Mouse (Mus musculus) CH12.LX (cell line): ENCODE results near the gene Tpo. TPM values are rescaled to one million over a fixed set of nuclear protein-coding genes. Genes with fewer than 3 reads are reported as not detected.
A peak's percentile ranks its signal among the peaks of the same experiment; 100 is the strongest.

Source experiments
- DNase-seq: peaks from one replicate; pipeline ENCODE4 v3.0.0-alpha.2; 2013; ENCODE audit errors: extremely low read depth
- H3K27ac ChIP-seq: 2 replicates; pipeline ENCODE4 v1.5.1; 2012; ENCODE audit warnings: low read depth, mild to moderate bottlenecking, control low read depth, moderate library complexity; ENCODE audit not compliant: insufficient read depth
- H3K27me3 ChIP-seq: replicated peaks from 2 replicates; pipeline ENCODE3; 2012; ENCODE audit warnings: inconsistent platforms
- H3K36me3 ChIP-seq, 2 experiments: replicated peaks in 1 of 2; 2 replicates each; pipeline versions ENCODE3 to v1.6.1; 2012; ENCODE audit warnings: inconsistent platforms in 1 of 2, low read length in 1 of 2, mild to moderate bottlenecking in 1 of 2, mixed read lengths in 1 of 2, moderate library complexity in 1 of 2; ENCODE audit not compliant: control insufficient read depth in 1 of 2, insufficient read depth in 1 of 2
- H3K4me1 ChIP-seq, 2 experiments: 2 replicates each; pipeline ENCODE4 v1.6.1; 2012; ENCODE audit warnings: inconsistent platforms in 1 of 2, moderate library complexity in 1 of 2; ENCODE audit not compliant: insufficient read depth in 2 of 2, control insufficient read depth in 1 of 2
- H3K4me2 ChIP-seq: 2 replicates; pipeline ENCODE4 v1.6.1; 2012; ENCODE audit warnings: low read depth, mild to moderate bottlenecking, control low read depth; ENCODE audit not compliant: poor library complexity, insufficient read depth, severe bottlenecking
- H3K4me3 ChIP-seq, 3 experiments: fragments of 150-350 bp in 1 of 3; sonication (generic) in 1 of 3; replicated peaks in 1 of 3; 2 replicates each; pipeline versions ENCODE3 to v1.5.1; 2011 to 2012; ENCODE audit warnings: low read depth in 2 of 3, low read length in 2 of 3, mild to moderate bottlenecking in 2 of 3, moderate library complexity in 2 of 3, control low read depth in 1 of 3, improper control_type of control experiment in 1 of 3, inconsistent platforms in 1 of 3, mixed read lengths in 1 of 3; ENCODE audit not compliant: poor library complexity in 1 of 3
- H3K79me2 ChIP-seq: replicated peaks from 2 replicates; pipeline ENCODE4 v1.6.1; 2012; ENCODE audit warnings: mild to moderate bottlenecking, moderate library complexity; ENCODE audit not compliant: control insufficient read depth, poor library complexity, insufficient read depth, severe bottlenecking; ENCODE audit errors: extremely low read depth
- H3K9ac ChIP-seq: 2 replicates; pipeline ENCODE4 v1.6.1; 2012; ENCODE audit warnings: low read depth, mild to moderate bottlenecking, control low read depth, moderate library complexity; ENCODE audit not compliant: insufficient read depth
- H3K9me3 ChIP-seq: replicated peaks from 2 replicates; pipeline ENCODE3; 2012; ENCODE audit warnings: low read length, inconsistent platforms, mixed read lengths
- BHLHE40 ChIP-seq: IDR thresholded peaks from 2 replicates; pipeline ENCODE4 v1.6.1; 2011; ENCODE audit warnings: mild to moderate bottlenecking, low read depth, low read length, improper control_type of control experiment
- CTCF ChIP-seq, 2 experiments: IDR thresholded peaks in 1 of 2; conservative IDR thresholded peaks in 1 of 2; 2 replicates each; pipeline ENCODE4 v1.5.1; 2011 to 2012; ENCODE audit warnings: low read depth in 2 of 2, low read length in 2 of 2, improper control_type of control experiment in 1 of 2, inconsistent platforms in 1 of 2, mild to moderate bottlenecking in 1 of 2, moderate library complexity in 1 of 2
- ELF1 ChIP-seq: IDR thresholded peaks from 2 replicates; pipeline ENCODE4 v1.6.1; 2014; ENCODE audit warnings: low read depth, mild to moderate bottlenecking, inconsistent platforms, low read length, improper control_type of control experiment
- EP300 ChIP-seq: IDR thresholded peaks from 2 replicates; pipeline ENCODE4 v1.6.1; 2011; ENCODE audit warnings: low read length, improper control_type of control experiment
- ETS1 ChIP-seq: conservative IDR thresholded peaks from 2 replicates; pipeline ENCODE4 v1.6.1; 2012; ENCODE audit warnings: low read depth, mild to moderate bottlenecking, inconsistent platforms, low read length, improper control_type of control experiment, moderate library complexity
- HCFC1 ChIP-seq: IDR thresholded peaks from 2 replicates; pipeline ENCODE4 v1.6.1; 2012; ENCODE audit warnings: low read depth, mild to moderate bottlenecking, inconsistent platforms, low read length, improper control_type of control experiment
- IRF4 ChIP-seq: IDR thresholded peaks from 2 replicates; pipeline ENCODE4 v1.6.1; 2014; ENCODE audit warnings: low read depth, mild to moderate bottlenecking, inconsistent platforms, low read length, improper control_type of control experiment
- JUN ChIP-seq: IDR thresholded peaks from 2 replicates; pipeline ENCODE4 v1.6.1; 2011; ENCODE audit warnings: low read depth, mild to moderate bottlenecking, low read length, improper control_type of control experiment, moderate library complexity; ENCODE audit not compliant: insufficient read depth
- KAT2A ChIP-seq: IDR thresholded peaks from 2 replicates; pipeline ENCODE4 v1.6.1; 2012; ENCODE audit warnings: low read length, improper control_type of control experiment, inconsistent platforms; ENCODE audit not compliant: insufficient replicate concordance
- MAFK ChIP-seq: IDR thresholded peaks from 2 replicates; pipeline ENCODE4 v1.6.1; 2011; ENCODE audit warnings: low read length, improper control_type of control experiment; ENCODE audit not compliant: insufficient replicate concordance
- MAX ChIP-seq: IDR thresholded peaks from 2 replicates; pipeline ENCODE4 v1.6.1; 2011; ENCODE audit warnings: low read length, improper control_type of control experiment
- MEF2A ChIP-seq: IDR thresholded peaks from 2 replicates; pipeline ENCODE4 v1.6.1; 2014; ENCODE audit warnings: low read depth, mild to moderate bottlenecking, inconsistent platforms, low read length, improper control_type of control experiment, borderline replicate concordance
- MXI1 ChIP-seq: IDR thresholded peaks from 2 replicates; pipeline ENCODE4 v1.6.1; 2011; ENCODE audit warnings: mild to moderate bottlenecking, low read depth, low read length, improper control_type of control experiment
- MYC ChIP-seq: IDR thresholded peaks from 2 replicates; pipeline ENCODE4 v1.6.1; 2011; ENCODE audit warnings: low read depth, mild to moderate bottlenecking, improper control_type of control experiment, low read length
- NELFE ChIP-seq: IDR thresholded peaks from 2 replicates; pipeline ENCODE4 v1.6.1; 2011; ENCODE audit warnings: low read depth, low read length, improper control_type of control experiment
- NRF1 ChIP-seq: IDR thresholded peaks from 2 replicates; pipeline ENCODE4 v1.6.1; 2014; ENCODE audit warnings: low read depth, mild to moderate bottlenecking, inconsistent platforms, low read length, improper control_type of control experiment, moderate library complexity
- POLR2A ChIP-seq: IDR thresholded peaks from 2 replicates; pipeline ENCODE4 v1.6.1; 2011; ENCODE audit warnings: low read depth, mild to moderate bottlenecking, improper control_type of control experiment, low read length
- RAD21 ChIP-seq: IDR thresholded peaks from 2 replicates; pipeline ENCODE4 v1.6.1; 2011; ENCODE audit warnings: low read depth, mild to moderate bottlenecking, low read length, improper control_type of control experiment, moderate library complexity
- SIN3A ChIP-seq: IDR thresholded peaks from 2 replicates; pipeline ENCODE4 v1.6.1; 2012; ENCODE audit warnings: low read length, improper control_type of control experiment, inconsistent platforms
- TBP ChIP-seq: conservative IDR thresholded peaks from 2 replicates; pipeline ENCODE4 v1.6.1; 2011; ENCODE audit warnings: low read depth, low read length, improper control_type of control experiment
- TCF12 ChIP-seq: IDR thresholded peaks from 2 replicates; pipeline ENCODE4 v1.6.1; 2014; ENCODE audit warnings: low read depth, mild to moderate bottlenecking, inconsistent platforms, low read length, improper control_type of control experiment
- UBTF ChIP-seq: IDR thresholded peaks from 2 replicates; pipeline ENCODE4 v1.6.1; 2012; ENCODE audit warnings: low read depth, mild to moderate bottlenecking, inconsistent platforms, low read length, improper control_type of control experiment, moderate library complexity
- ZKSCAN1 ChIP-seq: IDR thresholded peaks from 2 replicates; pipeline ENCODE4 v1.6.1; 2012; ENCODE audit warnings: low read depth, inconsistent platforms, low read length, improper control_type of control experiment, borderline replicate concordance
- ZMIZ1 ChIP-seq: IDR thresholded peaks from 2 replicates; pipeline ENCODE4 v1.6.1; 2012; ENCODE audit warnings: low read depth, mild to moderate bottlenecking, inconsistent platforms, low read length, improper control_type of control experiment
- dilution Hi-C: fragments of 300-500 bp; cut with MboI; formaldehyde crosslinking; loops from 2 replicates; pipeline ENCODE4 v1.14.3; 2020; ENCODE audit warnings: low sequenced_read_pairs; ENCODE audit not compliant: extremely low pct_unique_long_range_greater_than_20kb, extremely low pct_ligation_motif_present
- in situ Hi-C: fragments of 300-500 bp; cut with MboI; formaldehyde crosslinking; loops from 3 replicates; pipeline ENCODE4 v1.14.3; 2019; ENCODE audit warnings: low sequenced_read_pairs, low pct_ligation_motif_present, low pct_unique_long_range_greater_than_20kb, mixed read lengths
- polyA plus RNA-seq: library from polyadenylated mRNA; unstranded; fragments of >175 nt; gene quantifications from 2 replicates; pipeline ENCODE4 v1.2.1, GENCODE M21; 2012; ENCODE audit warnings: low read depth; ENCODE audit not compliant: insufficient read length
- total RNA-seq, 2 experiments: library from RNA; depleted of rRNA; stranded (reverse); fragments of 300-350 nt in 1 of 2; fragments of >200 nt in 1 of 2; gene quantifications; 2 replicates each; pipeline ENCODE4 v1.2.3; 2012 to 2014

The Tpo gene
- total and polyA plus RNA-seq, 3 experiments: not detected

DNA sequence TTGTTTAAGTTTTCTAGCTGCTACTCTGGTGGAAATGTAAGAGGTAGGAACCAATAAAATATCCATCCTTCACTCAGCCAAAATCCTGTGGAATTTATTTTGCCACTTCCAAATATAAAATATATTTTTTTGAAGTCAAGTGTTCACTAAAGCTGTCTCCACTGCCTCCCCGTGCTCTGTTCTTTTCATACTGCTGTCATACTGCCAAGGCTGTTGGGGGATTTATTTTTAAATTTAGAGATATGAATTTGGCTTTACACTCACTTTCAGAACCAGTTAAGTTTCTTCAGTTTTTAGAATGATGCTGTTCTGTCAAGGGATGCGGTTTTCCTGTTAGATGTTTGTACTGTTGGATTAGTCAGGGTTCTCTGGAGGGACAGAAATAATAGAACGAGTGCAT, 36.1 kb upstream of the Tpo start:
- no peak overlapping the region for H3K27ac ChIP-seq
- no peaks in the 10 kb centered on the region for H3K9me3 ChIP-seq
- dilution Hi-C loops: no loop called here
- H3K36me3 ChIP-seq: no peaks in the 10 kb centered on the region
- no peaks in the 10 kb centered on the region for H3K27me3 ChIP-seq
- no peak for TF ChIP-seq RAD21
- TF ChIP-seq MAFK: no peak
- TF ChIP-seq ELF1: no peak
- TF ChIP-seq ZMIZ1: no peak
- TF ChIP-seq CTCF (conservative IDR thresholded peaks at IDR 0.05 in 1 of 2, IDR thresholded peaks at IDR 0.05 in 1 of 2; ENCODE audit: low read depth in 2 of 2, low read length in 2 of 2): no peak
- no peak for TF ChIP-seq JUN
- TF ChIP-seq TBP: no peak
- no peak for TF ChIP-seq MYC
- TF ChIP-seq HCFC1: no peak
- no peak for TF ChIP-seq MXI1
- TF ChIP-seq ZKSCAN1: no peak
- no peak for TF ChIP-seq POLR2A
- TF ChIP-seq UBTF: no peak
- no peak for TF ChIP-seq NRF1
- no peak for TF ChIP-seq KAT2A
- no peak for TF ChIP-seq IRF4
- TF ChIP-seq MAX: no peak
- no peak for TF ChIP-seq NELFE
- no peak for DNase-seq
- H3K9ac ChIP-seq: no peak overlapping the region
- no peaks in the 10 kb centered on the region for H3K79me2 ChIP-seq
- H3K4me2 ChIP-seq: no peak overlapping the region
- no peak overlapping the region for H3K4me3 ChIP-seq
- in situ Hi-C loops: no loop called here
- H3K4me1 ChIP-seq: peaks cover 11 to 24% of the 10 kb centered on the region in 2 experiments; a peak in 3 of 4 replicates

- peak; percentile 51 for DNase-seq
- TF ChIP-seq TCF12: peak; percentile 22; the same call in 1 of the 2 replicates
- peak; percentile 50 for TF ChIP-seq BHLHE40
- peak; percentile 21; the same call in 1 of the 2 replicates for TF ChIP-seq ETS1
- TF ChIP-seq EP300: peak; percentile 25
- no peak for TF ChIP-seq IRF4
- no peak for TF ChIP-seq SIN3A
- no peak; the same call in 1 of the 2 replicates for TF ChIP-seq MEF2A
- Histone ChIP-seq H3K4me3 (no peak overlapping the region), H3K9ac (no peak overlapping the region), H3K4me1 (peaks cover 12 to 38% of the 10 kb centered on the region in 2 experiments; a peak in 3 of 4 replicates), H3K36me3 (no peaks in the 10 kb centered on the region), H3K27me3 (no peaks in the 10 kb centered on the region), H3K4me2 (peak overlapping the region; percentile 9), H3K79me2 (no peaks in the 10 kb centered on the region), H3K27ac (no peak overlapping the region), H3K9me3 (no peaks in the 10 kb centered on the region)
- in situ Hi-C loops: no loop called here
- dilution Hi-C loops: no loop called here
Observed at GRCm38 (mm10) chr12:30164538-30164937, 32.1 kb upstream of the Tpo start.
